Mouse (Mus musculus) adrenal gland, postnatal 10 days (tissue): ENCODE measurements around the gene Cnpy2. TPM values are rescaled to one million over a fixed set of nuclear protein-coding genes. Genes with fewer than 3 reads are reported as not detected.
"Not testable (repeated sequence)": the region's sequence is repeated elsewhere in the genome, so short reads cannot be mapped to it uniquely, and the experiment has no call there.

ENCODE experiments used
- DNase-seq: peaks from one replicate; pipeline ENCODE4 v3.0.0; 2021; ENCODE audit warnings: mixed read lengths
- long read RNA-seq, 2 experiments: library from polyadenylated mRNA; stranded (forward); transcript quantifications; one replicate each; pipeline ENCODE4 v2.0.0; 2021
- total RNA-seq, 2 experiments: library from RNA; stranded (reverse); gene quantifications; 2 replicates each; pipeline ENCODE4 v1.2.3; 2021

The Cnpy2 gene
- total RNA-seq, result 100 to 1,000 TPM; 149 to 165 TPM
- long read RNA-seq, experiment 1, transcript Cnpy2-202 (6 exons, 1,383 nt), result major isoform, 129 of 146 reads
- long read RNA-seq, experiment 1, partial matches to known transcripts, result 3 of 146 reads
- long read RNA-seq, experiment 1, other reads (novel, unspliced or antisense), result 11 of 146 reads
- long read RNA-seq, experiment 2, transcript Cnpy2-202 (6 exons, 1,383 nt), result major isoform, 65 of 71 reads
- long read RNA-seq, experiment 2, partial matches to known transcripts, result 4 of 71 reads
- long read RNA-seq, experiment 2, other reads (novel, unspliced or antisense), result 2 of 71 reads

DNA sequence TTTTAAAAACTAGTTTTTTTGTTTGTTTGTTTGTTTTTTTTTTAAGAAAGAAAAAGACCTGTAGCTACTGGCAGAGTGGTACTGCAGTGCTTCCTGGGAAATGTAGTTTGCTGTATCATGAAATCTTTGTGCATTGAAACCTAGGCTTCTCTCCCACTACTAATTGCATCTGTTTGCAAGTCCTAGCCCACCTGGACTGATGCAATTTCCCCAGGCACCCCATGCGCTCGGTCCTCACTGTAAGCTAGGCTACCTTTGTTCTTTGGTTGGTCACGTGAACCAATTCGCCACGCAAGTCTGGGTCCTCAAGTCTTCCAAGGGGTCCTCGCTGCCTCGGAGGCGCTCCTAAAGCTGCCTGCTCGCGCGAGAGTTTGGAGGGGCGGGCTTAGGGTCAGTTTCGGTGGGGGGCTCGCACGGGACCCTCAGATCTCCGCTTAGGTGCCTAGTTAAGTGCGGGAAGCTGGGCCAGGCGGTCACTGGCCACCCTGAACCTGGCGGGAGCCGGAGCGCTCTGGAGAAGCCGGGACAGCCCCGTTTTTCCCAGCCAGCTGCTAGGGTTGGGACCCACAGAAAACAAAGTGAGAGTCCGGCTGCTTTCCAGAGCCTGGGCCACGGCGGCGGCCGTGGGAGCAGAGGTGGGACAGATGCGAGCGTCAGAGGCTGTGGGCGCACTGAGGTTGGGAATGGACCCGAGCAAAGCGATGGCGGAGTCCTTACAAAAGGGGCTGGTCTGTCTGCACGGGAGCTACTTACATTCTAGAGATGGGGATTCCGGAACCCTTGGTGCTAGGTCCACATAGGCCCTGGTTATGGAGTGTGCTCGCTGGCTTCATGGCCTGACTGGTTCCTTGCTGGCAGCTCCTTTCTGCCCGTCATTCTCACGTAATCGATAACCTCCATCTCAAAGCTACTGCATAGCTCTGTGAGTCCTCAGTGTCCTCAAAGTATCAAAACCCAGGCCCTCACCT is at the start of gene Cnpy2:
Gene Cnpy2 (plus strand): TSS at position 319 of the 968 bp plus-strand sequence.
- peak; percentile 87 for DNase-seq

DNA sequence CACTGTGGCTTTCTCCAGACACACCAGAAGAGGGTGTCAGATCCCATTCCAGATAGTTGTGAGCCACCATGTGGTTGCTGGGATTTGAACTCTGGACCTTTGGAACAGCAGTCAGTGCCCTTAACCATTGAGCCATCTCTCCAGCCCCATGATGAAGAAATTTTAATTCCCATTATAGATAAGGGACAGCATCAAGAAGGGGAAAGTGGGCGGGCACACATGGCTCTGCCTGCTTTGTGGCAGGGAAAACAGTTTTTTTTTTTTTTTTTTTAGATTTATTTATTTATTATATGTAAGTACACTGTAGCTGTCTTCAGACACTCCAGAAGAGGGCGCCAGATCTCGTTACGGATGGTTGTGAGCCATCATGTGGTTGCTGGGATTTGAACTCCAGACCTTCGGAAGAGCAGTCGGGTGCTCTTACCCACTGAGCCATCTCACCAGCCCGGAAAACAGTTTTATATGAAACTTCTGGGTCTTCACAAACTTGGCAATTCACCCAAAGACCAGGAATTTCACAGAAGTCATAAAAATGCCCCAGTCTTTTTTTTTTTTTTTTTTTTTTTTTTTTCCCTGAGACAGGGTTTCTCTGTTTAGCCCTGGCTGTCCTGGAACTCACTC is 49.3 kb upstream of the Cnpy2 start:
- not testable (repeated sequence) for DNase-seq

DNA sequence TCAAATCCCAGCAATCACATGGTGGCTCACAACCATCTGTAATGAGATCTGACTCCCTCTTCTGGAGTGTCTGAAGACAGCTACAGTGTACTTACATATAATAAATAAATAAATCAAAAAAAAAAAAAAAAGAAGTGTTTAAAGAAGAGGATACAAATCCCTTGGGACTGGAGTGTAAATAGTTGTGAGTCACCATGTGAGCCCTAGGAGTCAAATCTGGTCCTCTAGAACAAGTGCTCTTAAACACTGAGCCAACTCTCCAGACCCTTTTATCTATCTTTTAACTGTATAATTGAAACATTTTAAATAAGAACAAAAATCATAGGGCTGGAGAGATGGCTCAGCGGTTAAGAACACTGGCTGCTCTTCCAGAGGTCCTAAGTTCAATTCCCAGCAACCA is 46.9 kb upstream of the Cnpy2 start:
- not testable (repeated sequence) for DNase-seq

DNA sequence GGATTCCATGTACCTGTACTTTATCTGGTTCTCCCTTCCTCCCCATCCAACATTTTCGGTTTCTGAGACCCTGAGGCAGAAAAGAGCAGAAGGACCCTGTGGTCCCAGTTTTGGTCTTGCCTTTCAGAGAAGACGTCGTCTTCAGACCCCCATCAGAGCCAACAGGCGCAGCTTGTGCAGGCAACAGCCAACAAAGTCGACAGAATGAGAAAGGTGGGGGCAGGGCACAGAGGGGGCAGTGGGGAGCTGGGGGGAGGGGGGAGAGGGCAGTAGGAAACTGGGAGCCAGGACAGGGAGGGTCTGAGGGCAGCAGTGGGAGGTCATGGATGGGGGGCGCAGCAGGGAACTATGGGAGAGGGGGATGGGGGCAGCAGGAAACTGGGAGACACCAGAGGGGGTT is 44.1 kb upstream of the Cnpy2 start:
- no peak for DNase-seq

DNA sequence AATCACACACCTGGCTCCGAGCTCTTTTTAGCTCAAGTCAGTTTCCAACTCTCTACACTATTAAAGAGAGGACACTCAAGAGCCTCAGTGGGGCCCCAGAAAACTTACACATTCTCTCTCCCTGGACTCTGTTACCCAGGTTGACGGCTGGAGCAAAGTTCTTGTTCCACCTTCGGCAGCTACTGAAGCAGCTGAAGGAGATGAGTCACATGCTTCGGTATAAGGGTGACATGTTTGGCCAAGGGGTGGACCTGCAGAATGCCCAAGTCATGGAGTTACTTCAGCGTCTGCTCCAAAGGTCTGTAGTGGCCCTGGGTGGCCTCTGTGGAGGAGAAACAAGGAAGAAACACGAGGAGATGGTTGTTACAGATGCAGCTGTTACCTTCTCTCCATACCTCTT is 41.3 kb upstream of the Cnpy2 start:
- DNase-seq, result no peak

GRCm38 (mm10) chr10:128281682-128282081 is 40.6 kb upstream of the Cnpy2 start:
- no peak for DNase-seq

GRCm38 (mm10) chr10:128282886-128283450 is 39.3 kb upstream of the Cnpy2 start:
- no peak for DNase-seq

GRCm38 (mm10) chr10:128283604-128284579 is 38.4 kb upstream of the Cnpy2 start:
- DNase-seq, result peak; percentile 78

GRCm38 (mm10) chr10:128290594-128290993 is 31.7 kb upstream of the Cnpy2 start:
- peak; percentile 15 for DNase-seq

- DNase-seq, result no peak
Measured at GRCm38 (mm10) chr10:128296370-128297090, 25.7 kb upstream of the Cnpy2 start.

DNA sequence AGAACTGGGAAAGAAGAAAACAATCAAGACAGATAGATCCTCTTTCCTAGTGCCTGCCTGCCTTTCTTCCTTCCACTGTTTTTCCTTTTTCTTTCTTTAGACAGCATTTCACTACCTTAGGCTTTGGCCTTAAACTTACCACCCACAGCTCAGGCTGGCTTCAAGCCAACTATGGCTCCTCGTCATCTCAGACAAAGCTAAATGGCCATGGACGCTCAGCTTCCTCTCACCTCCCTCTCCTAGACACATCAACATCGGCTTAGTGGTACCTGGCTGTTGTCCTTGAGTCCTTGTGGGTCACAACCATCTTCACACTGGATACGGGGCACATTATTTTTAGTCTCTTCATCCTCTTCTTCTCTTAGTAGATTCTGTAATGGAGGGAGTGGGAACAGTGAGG is 25.0 kb upstream of the Cnpy2 start:
- DNase-seq, result peak; percentile 61

DNA sequence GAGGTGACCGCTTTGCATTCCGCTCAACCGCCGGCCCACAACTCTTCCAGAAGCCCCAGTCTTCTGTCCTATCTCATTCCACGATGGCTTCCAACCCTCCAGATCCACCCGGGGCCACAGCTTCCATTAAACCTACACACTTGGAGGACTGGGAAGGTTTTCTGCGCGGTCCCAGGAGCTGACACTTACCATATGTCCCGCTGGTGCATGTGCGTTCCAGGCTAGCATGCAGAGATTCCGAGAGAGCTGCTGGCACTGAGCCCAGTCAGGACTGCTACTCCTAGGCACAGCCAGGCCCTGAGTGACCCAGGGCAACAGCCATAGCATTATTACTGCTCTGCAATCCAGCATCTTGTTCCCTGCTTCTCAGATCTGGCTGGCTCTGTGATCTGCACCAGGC is 24.6 kb upstream of the Cnpy2 start:
- DNase-seq, result peak; percentile 63

- peak; percentile 46 for DNase-seq
Measured at GRCm38 (mm10) chr10:128298243-128298642, 24.0 kb upstream of the Cnpy2 start.

DNA sequence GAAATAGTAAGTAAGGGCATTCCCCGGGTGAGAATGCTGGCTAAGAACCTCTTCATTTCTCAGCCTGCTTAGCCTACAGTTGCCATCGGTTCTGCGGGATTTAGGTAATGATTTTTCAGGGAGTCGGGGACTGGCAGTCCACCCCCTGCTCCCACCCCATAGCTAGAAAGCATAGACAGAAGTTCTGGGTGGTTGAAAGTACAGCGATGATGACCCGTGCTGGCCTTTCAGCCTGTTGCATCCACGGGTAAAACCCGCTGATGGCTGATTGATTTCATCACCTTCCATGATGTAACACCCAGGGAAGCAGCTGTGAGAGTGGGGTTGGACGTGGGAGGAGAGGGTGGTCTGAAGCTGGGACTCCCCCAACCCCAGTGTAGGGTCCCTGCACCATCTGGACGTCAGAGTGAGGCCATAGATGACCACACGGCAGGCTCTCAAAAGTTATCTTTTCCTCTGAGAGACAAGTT is 23.5 kb upstream of the Cnpy2 start, which contains the start of gene Il23a:
Gene Il23a (minus strand): TSS at position 51 of the 470 bp plus-strand sequence.
- DNase-seq, result no peak

GRCm38 (mm10) chr10:128302357-128302756 is 19.9 kb upstream of the Cnpy2 start:
- DNase-seq, result no peak

DNA sequence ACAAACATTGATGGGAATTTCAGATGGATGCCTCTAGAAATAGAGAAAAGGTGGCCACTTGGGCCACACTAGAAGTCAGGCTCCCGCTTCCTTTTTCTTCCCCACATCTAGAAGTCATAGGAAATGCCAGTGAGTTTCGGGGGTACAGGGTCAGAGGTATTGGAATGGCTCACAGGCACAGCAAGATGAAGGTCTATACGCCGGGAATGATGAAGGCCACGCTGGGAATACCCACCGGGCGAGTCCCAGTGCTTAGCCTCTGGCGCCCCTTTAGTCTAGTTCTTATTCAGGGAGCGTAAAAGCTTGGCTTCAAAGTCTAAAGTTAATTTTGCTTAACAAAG is 19.5 kb upstream of the Cnpy2 start:
- DNase-seq, result no peak

DNA sequence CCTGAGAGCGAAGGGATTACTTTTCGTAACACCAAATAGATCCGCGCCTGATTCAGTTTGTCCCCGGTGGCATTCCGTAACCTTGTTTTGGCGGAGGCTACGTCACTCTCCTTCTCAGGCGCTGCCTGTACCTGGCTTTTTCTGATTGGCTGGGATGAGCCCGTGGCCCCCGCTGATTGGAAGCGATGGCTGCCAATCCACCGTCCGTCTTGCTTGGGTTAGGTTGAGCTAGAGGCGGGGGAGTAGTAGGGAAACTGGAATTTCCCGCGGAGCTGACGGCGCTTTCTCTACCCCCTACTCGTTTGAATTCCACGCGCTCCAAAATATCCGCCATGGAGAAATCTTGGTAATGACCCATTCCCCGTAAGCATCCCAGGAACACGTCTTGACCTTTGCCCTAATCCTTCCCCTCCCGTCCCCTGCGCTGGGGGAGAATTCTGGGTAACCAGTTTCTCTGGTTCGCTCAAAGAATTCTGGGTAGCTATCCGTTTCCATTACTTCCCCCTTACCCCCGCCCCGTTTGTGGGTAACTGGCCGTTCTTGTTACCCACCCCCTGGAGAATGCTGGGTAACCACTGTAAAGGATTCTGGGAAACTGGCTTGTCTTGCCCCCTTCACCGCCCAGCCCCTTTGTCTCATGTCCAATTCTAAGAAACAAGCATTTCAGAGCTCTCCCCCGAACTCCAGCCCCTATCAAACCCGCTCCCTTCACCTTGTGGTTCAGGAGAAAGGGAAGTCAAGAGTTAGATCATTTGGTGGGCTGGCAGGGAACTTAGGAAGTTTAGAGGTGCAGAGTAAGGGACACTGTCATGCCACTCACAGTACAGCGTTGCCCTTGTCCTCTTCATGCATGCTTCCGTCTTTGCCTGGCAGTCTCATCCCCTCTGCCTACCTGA is 18.9 kb upstream of the Cnpy2 start, which contains the start of gene Pan2:
Gene Pan2 (plus strand): TSS at position 210 of the 896 bp plus-strand sequence.
- DNase-seq, result peak; percentile 99

GRCm38 (mm10) chr10:128309654-128310053 is 12.6 kb upstream of the Cnpy2 start:
- DNase-seq, result peak; percentile 16

DNA sequence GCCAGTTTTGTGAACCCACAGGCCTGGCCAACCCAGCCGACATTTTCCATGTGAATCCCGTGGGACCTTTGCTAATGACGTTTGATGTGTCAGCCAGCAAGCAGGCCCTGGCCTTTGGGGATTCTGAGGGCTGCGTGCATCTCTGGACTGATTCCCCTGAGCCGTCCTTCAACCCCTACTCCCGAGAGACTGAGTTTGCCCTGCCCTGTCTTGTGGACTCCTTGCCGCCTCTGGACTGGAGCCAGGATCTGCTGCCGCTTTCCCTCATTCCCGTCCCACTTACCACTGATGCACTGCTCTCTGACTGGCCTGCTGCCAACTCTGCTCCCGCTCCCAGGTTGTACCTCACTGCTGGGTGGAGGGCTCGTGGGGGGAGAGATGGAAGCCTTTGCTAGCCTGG is 12.1 kb upstream of the Cnpy2 start:
- peak; percentile 83 for DNase-seq
